Mouse (Mus musculus) B cell, adult 2 months (primary cell): ENCODE results near the gene Rpl9-ps6.
A peak's percentile ranks its signal among the peaks of the same experiment; 100 is the strongest.

Experiments
- DNase-seq, 2 experiments: peaks; one replicate each; pipeline ENCODE4 v3.0.0; 2022

Rpl9-ps6 gene

GRCm38 (mm10) chr19:32466478-32466877, at the start of gene Rpl9-ps6:
Gene Rpl9-ps6, minus strand, starts transcription at chr19:32466578.
- no peak for DNase-seq

GRCm38 (mm10) chr19:32512518-32512917, 46.1 kb upstream of the Rpl9-ps6 start:
- DNase-seq, result peak in 1 of 2 experiments; percentile 12

DNA sequence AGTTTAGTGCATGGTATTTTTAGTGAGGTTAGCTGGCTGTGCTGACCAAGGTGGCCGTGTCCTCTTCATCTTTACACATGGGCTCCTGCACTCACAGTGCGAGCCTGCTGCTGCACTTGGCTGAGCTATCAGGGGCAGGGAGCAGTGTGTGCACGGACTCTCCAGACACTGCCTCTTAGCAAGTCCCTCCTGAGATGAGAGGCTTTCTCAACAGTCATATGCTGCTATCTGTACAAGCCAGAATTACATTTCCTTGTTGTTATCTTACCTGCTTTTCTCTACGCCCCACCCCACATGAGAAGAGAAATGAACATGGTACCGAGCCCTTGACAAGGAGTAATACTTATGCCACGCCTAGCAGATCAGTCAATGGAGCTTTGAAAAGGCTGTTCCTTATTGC, 44.6 kb upstream of the Rpl9-ps6 start:
- DNase-seq, result no peak

DNA sequence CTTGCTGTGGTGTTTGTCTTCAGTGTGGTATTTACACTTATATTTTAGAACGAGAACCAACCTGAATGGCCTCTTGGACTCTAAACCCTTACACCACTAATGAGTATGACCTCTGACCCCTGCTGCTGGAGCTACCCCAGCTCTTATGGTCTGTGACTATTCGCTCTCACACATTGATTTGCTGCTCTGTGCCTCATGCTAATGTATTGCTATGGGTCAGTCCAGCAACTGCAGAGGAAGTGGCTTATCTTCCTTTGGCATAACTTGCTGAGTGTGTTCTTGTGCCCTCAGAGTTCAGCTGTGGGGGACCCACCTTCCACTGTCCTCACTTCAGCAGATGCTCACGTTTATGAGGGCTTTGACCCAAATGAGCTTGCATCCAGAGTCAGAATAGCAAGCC, 43.9 kb upstream of the Rpl9-ps6 start:
- no peak for DNase-seq

DNA sequence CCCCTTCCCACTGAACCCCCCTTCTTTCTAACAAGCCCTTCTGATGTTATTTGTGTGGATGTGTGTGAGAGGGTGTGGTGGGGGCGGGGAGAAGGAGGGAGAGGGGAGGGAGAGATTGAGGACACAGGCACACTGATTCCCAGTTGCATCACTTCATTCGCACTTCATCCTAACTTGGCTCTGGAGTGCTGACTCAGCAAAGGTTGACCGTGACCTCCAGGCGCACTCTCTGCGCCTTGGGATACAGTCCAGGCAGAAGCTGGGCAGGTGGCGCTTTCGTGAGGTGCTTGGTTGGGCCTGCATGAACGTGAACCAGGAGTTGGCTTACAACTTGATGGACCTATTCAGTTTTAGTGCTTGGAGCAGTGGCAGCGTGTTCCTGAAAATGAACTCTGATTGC, 41.1 kb upstream of the Rpl9-ps6 start:
- DNase-seq, result no peak

GRCm38 (mm10) chr19:32507100-32507499, 40.7 kb upstream of the Rpl9-ps6 start:
- no peak for DNase-seq

- DNase-seq, result no peak
Observed at GRCm38 (mm10) chr19:32506514-32506913, 40.1 kb upstream of the Rpl9-ps6 start.

- DNase-seq, result no peak
Observed at GRCm38 (mm10) chr19:32506081-32506480, 39.7 kb upstream of the Rpl9-ps6 start.

DNA sequence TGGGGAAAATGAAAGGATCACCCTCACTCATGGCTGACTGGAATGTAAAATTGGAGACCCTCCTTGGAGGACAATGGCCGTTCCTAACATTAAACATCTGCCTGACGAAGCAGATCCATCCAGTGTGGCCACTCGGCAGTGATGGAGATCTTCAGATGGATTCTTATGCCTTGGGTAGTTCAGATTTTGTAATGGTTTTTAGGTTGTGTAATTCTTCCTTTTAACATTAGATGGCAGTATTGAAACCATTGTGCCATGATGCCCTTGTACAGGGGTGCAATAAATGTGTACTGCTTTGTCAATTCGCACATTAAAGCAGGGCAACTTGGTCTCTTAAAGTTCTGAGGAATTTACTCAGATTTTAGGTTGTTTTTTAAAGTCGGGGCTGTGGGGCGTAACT, 35.0 kb upstream of the Rpl9-ps6 start:
- DNase-seq, result peak in 1 of 2 experiments; percentile 9

- DNase-seq, result no peak
Observed at GRCm38 (mm10) chr19:32498002-32498401, 31.6 kb upstream of the Rpl9-ps6 start.

DNA sequence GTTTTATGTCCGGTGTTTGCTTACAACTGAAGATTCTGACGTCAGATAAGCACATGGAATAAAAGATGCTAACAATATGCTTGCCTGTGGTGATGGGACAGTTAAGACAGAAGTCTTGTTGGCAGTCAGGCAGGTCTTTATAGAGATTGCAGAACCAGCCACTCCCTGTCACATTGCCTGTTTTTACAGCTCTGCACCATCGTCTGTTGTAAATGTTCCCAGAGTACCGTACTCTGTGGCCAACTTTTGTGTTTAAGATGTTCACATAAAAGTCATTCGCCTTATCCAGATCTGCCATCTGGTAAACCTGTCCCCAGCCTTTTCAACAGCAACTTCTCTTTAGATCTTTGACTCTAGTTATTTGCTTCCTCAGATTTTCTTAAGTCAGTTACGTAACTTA, 31.0 kb upstream of the Rpl9-ps6 start:
- DNase-seq, result no peak

- no peak for DNase-seq
Observed at GRCm38 (mm10) chr19:32495034-32495433, 28.7 kb upstream of the Rpl9-ps6 start.

DNA sequence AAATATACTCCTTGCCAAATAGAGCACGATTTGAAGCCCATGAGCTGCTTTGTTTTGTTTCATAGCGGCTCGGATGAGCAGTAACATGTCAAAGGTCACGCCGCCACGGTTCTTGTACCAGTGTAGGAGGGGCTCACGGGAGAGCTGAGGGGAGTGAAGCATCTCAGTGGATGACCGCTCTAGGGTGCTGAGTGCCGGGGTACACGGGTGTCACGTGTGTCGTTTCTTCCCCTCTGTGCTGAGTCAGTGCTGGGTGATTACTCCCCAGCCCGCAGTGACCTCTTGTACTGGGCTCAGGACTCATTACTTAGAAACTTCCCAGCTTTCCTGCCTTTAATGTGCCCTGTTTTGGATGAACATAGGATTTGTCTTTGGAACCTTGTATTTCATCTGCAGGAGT, 28.2 kb upstream of the Rpl9-ps6 start:
- no peak for DNase-seq

- DNase-seq, result no peak
Observed at GRCm38 (mm10) chr19:32493471-32493870, 27.1 kb upstream of the Rpl9-ps6 start.

DNA sequence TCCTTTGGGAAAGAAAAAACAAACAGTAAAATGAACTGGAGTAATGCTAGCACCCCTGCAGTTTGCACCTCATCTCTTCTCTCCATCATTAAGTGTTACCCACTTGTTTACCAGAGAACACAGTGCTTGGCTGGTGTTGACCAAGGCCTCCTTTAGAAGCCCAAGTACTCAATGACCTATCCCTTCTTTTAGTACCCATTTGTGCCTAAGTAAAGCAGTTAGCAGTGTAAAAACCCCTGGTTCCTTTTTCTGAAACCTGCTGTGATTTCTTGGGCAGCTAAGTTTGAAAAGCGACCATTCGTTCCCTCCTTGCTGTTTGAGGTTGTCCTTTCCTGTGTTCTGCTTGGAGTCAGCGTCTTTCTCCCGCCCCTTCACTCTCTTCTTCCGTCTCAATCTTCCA, 26.6 kb upstream of the Rpl9-ps6 start:
- DNase-seq, result no peak

DNA sequence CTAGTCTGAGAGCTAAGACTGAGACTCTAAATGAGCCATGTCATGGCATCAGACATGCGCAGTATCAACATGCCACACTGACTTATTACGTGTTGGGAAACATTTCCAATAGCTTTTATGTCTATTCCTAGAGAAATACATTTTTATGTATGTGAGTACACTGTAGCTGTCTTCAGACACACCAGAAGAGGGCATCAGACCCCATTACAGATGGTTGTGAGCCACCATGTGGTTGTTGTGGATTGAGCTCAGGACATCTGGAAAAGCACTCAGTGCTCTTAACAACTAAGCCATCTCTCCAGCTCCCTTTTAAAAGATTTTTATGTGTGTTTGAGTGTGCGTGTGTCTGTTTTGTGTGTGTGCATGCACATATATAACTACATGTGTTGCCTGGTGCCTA, 26.0 kb upstream of the Rpl9-ps6 start:
- DNase-seq, result no peak

DNA sequence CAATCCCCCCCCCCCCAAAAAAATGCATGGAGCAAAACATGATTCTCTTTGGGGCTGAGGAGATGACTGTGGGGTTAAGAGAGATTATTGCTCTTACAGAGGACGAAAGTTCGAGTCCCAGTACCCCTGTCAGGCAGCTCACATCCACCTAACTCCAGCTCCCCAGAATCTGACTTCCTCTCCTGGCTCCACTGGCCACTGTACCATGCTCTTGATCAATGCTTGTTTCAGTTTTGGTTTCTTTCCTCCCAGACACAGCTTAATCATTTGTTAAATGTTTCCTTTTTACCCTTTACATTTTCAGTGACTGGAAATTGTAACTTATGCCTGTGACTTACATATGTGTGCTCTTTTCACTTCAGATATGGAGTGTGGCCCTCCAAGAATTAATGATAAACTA, 24.6 kb upstream of the Rpl9-ps6 start:
- peak; percentile 21 to 26 for DNase-seq

GRCm38 (mm10) chr19:32489166-32489895, 23.0 kb upstream of the Rpl9-ps6 start:
- no peak for DNase-seq

DNA sequence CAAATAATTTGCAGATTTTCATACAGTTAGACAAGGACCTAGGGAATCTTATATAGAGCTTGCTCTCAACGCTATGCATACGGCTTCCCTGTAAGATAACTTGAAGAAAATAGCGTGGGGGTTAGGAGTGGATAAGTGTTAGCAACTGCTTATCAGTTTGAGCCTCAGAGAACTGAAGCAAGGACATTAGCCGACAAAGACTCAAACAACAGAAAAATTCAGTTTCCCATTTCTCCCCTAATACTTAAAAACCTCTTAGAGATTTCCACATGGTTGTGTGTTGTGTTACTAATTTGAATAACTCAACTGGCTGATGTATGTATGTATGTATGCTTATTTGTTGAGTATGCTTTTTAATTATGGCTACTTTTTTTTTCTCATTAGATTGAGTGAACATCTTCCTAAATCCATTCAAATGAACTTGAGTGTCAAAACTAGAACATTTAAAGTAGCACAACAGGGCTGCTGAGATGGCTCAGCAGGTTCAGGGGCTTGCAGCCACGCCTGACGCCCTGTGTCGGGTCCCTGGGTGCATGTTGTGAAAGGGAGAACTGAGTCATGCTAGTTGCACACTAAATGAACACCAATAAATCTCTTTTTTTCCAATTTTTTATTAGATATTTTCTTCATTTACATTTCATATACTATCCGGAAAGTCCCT, 21.3 kb upstream of the Rpl9-ps6 start:
- no peak for DNase-seq

DNA sequence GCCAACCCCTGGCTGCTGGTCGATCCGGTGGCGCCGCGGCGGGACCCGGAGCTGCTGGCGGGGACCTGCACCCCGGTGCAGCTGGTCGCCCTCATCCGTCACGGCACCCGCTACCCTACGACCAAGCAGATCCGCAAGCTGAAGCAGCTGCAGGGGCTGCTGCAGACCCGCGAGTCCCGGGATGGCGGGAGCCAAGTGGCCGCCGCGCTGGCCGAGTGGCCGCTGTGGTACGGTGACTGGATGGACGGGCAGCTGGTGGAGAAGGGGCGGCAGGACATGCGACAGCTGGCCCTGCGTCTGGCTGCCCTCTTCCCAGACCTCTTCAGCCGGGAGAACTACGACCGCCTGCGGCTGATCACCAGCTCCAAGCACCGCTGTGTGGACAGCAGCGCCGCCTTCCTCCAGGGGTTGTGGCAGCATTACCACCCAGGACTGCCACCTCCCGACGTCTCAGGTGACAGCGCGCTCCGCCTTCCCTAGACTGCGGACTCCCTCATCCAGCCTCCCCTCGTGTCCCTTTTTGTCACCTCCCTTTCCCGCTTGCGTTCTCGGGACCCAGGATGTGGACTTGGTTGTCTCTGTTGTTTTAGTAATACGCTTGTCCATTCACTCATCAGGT, 19.8 kb upstream of the Rpl9-ps6 start:
- peak; percentile 65 to 67 for DNase-seq

DNA sequence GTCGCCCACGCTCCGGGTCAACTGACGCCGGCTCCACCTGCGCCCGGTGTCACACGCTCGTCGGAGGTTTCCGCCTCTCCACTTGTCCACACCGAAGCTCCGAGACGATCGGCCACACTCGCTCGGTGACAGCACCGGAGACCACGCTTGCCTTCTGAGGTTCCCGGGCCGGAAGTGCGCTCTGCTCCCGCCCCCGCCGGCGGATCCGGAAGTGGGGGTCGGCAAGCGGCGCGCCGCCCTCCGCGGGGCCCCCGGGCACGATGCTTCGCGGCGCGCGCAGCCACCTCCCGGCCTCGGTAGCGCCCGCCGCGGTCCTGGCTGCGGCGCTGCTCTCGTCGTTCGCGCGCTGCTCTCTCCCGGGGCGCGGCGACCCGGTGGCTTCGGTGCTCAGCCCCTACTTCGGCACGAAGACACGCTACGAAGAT, 19.3 kb upstream of the Rpl9-ps6 start, which contains the start of gene Minpp1:
Minpp1 (plus strand) TSS at position 89 of the 425 bp plus-strand sequence.
- DNase-seq, result peak; percentile 91 to 93

GRCm38 (mm10) chr19:32484941-32485660, 18.7 kb upstream of the Rpl9-ps6 start:
- DNase-seq, result peak in 1 of 2 experiments; percentile 4

GRCm38 (mm10) chr19:32481511-32481910, 15.1 kb upstream of the Rpl9-ps6 start:
- DNase-seq, result no peak
